Mouse (Mus musculus) kidney, embryonic 16.5 days (tissue): Measurements from ENCODE around the gene Zbtb42. TPM values are rescaled to one million over a fixed set of nuclear protein-coding genes. Genes with fewer than 3 reads are reported as not detected.

ENCODE experiments used
- ATAC-seq: fragments of 200-750 bp; cut with Nextera tagmentation; 2 replicates; pipeline ENCODE4 v1.8.0; 2017; ENCODE audit warnings: moderate TSS enrichment; ENCODE audit not compliant: low FRiP score, low TSS enrichment
- H3K27ac ChIP-seq: fragments of 300-500 bp; sonication (generic); 2 replicates; pipeline ENCODE4 v1.5.1; 2014; ENCODE audit warnings: low read length
- H3K27me3 ChIP-seq: fragments of 300-500 bp; sonication (generic); 2 replicates; pipeline ENCODE4 v1.6.1; 2014; ENCODE audit warnings: low read length, control low read depth, mixed read lengths; ENCODE audit not compliant: insufficient read depth
- H3K36me3 ChIP-seq: fragments of 300-500 bp; sonication (generic); 2 replicates; pipeline ENCODE4 v1.6.1; 2014; ENCODE audit warnings: low read length, control low read depth, mixed read lengths; ENCODE audit not compliant: insufficient read depth
- H3K4me1 ChIP-seq: fragments of 300-500 bp; sonication (generic); 2 replicates; pipeline ENCODE4 v1.6.1; 2014; ENCODE audit warnings: low read length, control low read depth, mixed read lengths; ENCODE audit not compliant: insufficient read depth
- H3K4me2 ChIP-seq: fragments of 300-500 bp; sonication (generic); replicated peaks from 2 replicates; pipeline ENCODE4 v1.6.1; 2014; ENCODE audit warnings: low read depth, low read length
- H3K4me3 ChIP-seq: fragments of 300-500 bp; sonication (generic); 2 replicates; pipeline ENCODE4 v1.5.1; 2014; ENCODE audit warnings: mild to moderate bottlenecking, low read length
- H3K9ac ChIP-seq: fragments of 300-500 bp; sonication (generic); replicated peaks from 2 replicates; pipeline ENCODE4 v1.6.1; 2014; ENCODE audit warnings: low read length
- H3K9me3 ChIP-seq: fragments of 300-500 bp; sonication (generic); 2 replicates; pipeline ENCODE4 v1.6.1; 2016; ENCODE audit warnings: low read length, control low read depth
- WGBS: fragments of 180-500 bp; shearing (Covaris S2); extraction: QIAGEN DNeasy Blood & Tissue Kit; methylation state at CpG from one replicate; pipeline ENCODE4 v1.1.7; 2014; 5-methylcytosine and 5-hydroxymethylcytosine counted together
- polyA plus RNA-seq: library from polyadenylated mRNA; unstranded; fragments of >200 nt; fragmentation: Nextera tagmentation; extraction: Ambion mirVana; gene quantifications from 2 replicates; pipeline ENCODE4 v1.2.1, GENCODE M21; 2015

Gene Zbtb42
- polyA plus RNA-seq, 1 experiment from 2014 or later = 6.4 TPM

DNA sequence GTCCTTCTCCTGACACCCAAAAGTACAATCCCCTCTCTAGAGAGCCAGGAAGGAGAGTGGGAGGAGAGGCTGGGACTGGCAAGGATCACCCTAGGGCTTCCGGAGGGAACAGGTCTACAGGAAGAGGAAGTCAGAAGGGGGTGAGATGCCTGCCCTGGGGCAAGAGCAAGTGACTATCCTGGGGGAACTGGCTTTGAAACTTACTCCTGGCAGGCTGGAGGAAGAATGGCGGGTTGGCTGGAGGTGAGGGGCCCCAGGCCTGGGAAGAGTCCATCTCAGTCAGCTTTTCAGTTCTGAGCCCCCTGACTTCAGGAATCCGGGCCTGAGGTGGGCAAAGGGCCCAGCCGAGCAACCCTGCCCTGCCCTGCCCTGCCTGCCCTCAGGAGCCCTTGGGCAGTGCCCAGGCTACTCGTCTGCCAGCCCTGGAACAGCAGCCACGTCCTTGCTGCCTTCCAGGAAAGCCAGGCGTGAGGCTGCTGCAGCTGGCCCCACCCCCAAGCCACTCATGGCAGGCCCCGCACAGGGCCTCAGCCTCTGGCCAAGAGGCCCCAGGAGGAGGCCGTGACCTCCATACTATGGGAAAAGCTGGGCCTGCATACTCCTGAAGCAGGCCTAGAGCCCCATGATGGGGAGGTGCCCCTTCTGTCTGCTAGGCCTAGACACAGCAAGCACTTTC, 7.8 kb upstream of the Zbtb42 start:
- H3K27ac ChIP-seq = peak overlapping the region; percentile 29; the same call in 1 of the 2 replicates
- H3K27me3 ChIP-seq = no peaks in the 10 kb centered on the region
- 0 out of 2 replicates have a peak, but pooled peaks have one; percentile 10 for ATAC-seq
- 39% methylated on average over 9 of the region's 9 CpGs for WGBS
- H3K4me1 ChIP-seq = peaks cover 82% of the 10 kb centered on the region
- H3K9ac ChIP-seq = peak overlapping the region; percentile 49
- peak overlapping the region; percentile 72 for H3K4me2 ChIP-seq
- H3K9me3 ChIP-seq = no peaks in the 10 kb centered on the region
- peaks cover 36% of the 10 kb centered on the region for H3K36me3 ChIP-seq
- no peak overlapping the region; the same call in 1 of the 2 replicates for H3K4me3 ChIP-seq

DNA sequence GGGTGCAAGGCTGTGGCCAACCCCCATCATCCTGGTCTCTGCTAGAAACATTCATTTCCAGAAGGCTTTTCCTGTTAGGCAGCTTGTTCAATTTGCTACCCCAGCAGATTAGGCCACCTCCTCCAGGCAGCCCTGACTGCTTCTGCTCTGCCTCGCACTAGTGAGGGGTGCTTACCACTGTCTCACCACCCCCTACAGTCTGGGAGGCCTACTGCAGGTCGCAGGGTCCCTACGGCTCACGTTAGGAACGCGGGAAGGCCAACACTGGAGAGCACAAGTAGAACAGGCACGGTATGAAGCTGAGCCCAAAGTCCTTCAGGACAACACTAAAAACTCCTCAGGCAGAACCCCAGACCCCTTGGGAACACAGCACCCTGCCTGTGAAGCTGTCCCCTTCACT, 6.7 kb upstream of the Zbtb42 start:
- Histone ChIP-seq H3K4me2 (peak overlapping the region; percentile 72), H3K4me1 (peaks cover 72% of the 10 kb centered on the region), H3K9ac (peak overlapping the region; percentile 100), H3K4me3 (peak overlapping the region; percentile 99), H3K36me3 (peaks cover 36% of the 10 kb centered on the region), H3K9me3 (no peaks in the 10 kb centered on the region), H3K27ac (peak overlapping the region; percentile 50; the same call in 1 of the 2 replicates), H3K27me3 (no peaks in the 10 kb centered on the region)
- no peak for ATAC-seq
- 73% methylated on average over 7 of the region's 7 CpGs for WGBS

DNA sequence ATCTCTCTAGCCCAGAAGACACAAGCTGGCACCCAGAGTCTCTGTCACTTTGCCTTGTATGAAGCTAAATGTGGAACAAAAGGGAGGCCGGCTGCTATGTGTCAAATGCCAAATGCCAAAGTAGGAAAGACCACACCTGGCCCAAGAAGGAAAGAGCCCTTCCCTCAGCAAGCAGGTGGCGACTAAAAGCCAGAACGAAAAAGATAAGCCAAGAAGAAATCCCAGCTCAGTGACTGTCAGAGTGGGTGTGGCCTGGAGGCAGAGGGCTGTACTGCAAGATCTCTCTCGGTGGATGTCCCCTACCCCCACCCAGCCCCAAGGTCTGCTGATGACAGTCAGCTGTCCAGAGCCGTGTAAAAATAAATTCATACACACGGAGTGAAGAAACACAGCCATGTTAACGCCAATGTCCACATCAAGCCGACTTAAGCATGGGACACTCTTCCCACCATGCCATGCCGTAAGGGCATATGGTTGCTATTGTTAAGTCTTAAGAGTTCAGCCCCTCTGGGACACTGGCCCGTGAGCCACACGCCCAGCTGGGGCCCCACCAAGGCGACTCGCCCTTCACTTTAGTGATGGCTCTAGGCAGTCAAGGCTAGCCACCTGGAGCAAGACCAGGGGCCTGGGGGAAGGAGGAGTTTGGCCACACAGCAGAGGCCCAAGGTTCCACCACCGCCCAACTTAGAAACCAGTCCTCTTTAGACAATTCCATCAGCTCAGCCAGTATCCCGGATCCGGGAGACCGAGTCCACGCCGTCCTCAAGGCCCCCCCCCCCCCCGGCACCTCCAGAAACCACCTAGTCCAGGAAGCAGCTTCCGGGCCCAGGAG, 5.7 kb upstream of the Zbtb42 start:
- no peak for ATAC-seq
- peaks cover 29% of the 10 kb centered on the region for H3K36me3 ChIP-seq
- H3K9ac ChIP-seq = peak overlapping the region; percentile 100
- 0 out of 2 replicates have a peak, but pooled peaks cover 4% of the 10 kb centered on the region for H3K27me3 ChIP-seq
- peak overlapping the region; percentile 97 for H3K27ac ChIP-seq
- no peaks in the 10 kb centered on the region for H3K9me3 ChIP-seq
- peak overlapping the region; percentile 72 for H3K4me2 ChIP-seq
- 3% methylated on average over 21 of the region's 21 CpGs for WGBS
- peaks cover 76% of the 10 kb centered on the region for H3K4me1 ChIP-seq
- H3K4me3 ChIP-seq = peak overlapping the region; percentile 99

GRCm38 (mm10) chr12:112673576-112674091, 5.0 kb upstream of the Zbtb42 start:
- peak overlapping the region; percentile 72 for H3K4me2 ChIP-seq
- H3K9me3 ChIP-seq = no peaks in the 10 kb centered on the region
- 0 out of 2 replicates have a peak, but pooled peaks cover 4% of the 10 kb centered on the region for H3K27me3 ChIP-seq
- WGBS = 0% methylated on average over 32 of the region's 68 CpGs
- peak overlapping the region; percentile 99 for H3K4me3 ChIP-seq
- peaks cover 23% of the 10 kb centered on the region for H3K36me3 ChIP-seq
- peaks cover 75% of the 10 kb centered on the region for H3K4me1 ChIP-seq
- peak overlapping the region; percentile 100 for H3K9ac ChIP-seq
- H3K27ac ChIP-seq = peak overlapping the region; percentile 97
- peak; percentile 0; the same call in 1 of the 2 replicates for ATAC-seq

DNA sequence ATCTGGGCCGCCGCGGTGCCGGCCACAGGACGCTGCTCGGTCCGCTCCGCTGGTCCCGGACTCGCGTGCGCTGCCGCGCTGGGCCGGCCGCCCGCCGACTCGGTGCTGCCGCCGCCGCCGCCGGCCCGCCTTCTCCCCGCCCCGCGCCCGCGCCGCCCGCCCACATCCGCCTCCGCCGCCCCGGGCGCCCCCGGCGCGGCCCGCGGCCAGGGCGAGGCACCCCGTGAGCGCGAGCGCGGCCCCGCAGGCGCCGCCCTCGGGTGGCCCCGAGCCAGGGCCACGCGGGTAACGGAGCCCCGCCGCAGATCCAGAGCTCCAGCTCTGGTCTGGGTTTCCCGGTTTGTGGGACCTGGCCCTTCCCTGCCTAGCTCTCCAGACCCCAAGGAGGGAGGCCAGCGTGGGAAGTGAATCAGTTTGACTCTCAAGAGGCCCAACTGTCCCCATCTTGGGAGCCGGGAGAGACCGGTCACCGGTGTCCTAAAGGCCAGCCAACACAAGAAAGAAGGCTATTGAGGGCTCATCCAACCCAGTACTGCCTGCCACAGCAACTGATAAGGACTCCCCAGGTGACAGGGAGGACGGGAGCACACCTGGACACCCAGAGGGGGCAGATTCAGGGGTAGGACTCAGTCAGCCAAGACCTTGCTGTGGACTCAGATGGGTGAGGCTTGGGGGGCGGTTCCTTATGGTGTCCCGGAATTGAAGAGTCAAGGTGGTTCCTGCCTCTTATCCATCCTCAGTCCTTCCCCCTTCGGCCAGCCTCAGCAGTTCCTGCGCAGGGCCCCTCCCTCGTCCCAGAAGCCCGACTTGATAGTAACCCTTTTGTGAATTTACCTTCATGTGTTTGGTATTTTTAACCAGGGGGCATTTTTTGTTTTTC, 4.3 kb upstream of the Zbtb42 start, which contains the start of gene Akt1:
Gene Akt1 (minus strand): TSS at position 753 of the 880 bp plus-strand sequence.
- ATAC-seq = peak; percentile 37
- Histone ChIP-seq H3K9me3 (no peaks in the 10 kb centered on the region), H3K27me3 (peaks cover 4% of the 10 kb centered on the region; the same call in 1 of the 2 replicates), H3K4me2 (peak within 1 kb of the TSS; percentile 72), H3K4me1 (peaks cover 71% of the 10 kb centered on the region), H3K9ac (peak within 1 kb of the TSS; percentile 100), H3K36me3 (peaks cover 18% of the 10 kb centered on the region), H3K27ac (peak within 1 kb of the TSS; percentile 97), H3K4me3 (peak within 1 kb of the TSS; percentile 99)
- WGBS = under 1% methylated on average over 46 of the region's 70 CpGs

- ATAC-seq = peak; percentile 40
- peak overlapping the region; percentile 100 for H3K9ac ChIP-seq
- peaks cover 67% of the 10 kb centered on the region for H3K4me1 ChIP-seq
Measured at GRCm38 (mm10) chr12:112675245-112676035, 3.2 kb upstream of the Zbtb42 start.

DNA sequence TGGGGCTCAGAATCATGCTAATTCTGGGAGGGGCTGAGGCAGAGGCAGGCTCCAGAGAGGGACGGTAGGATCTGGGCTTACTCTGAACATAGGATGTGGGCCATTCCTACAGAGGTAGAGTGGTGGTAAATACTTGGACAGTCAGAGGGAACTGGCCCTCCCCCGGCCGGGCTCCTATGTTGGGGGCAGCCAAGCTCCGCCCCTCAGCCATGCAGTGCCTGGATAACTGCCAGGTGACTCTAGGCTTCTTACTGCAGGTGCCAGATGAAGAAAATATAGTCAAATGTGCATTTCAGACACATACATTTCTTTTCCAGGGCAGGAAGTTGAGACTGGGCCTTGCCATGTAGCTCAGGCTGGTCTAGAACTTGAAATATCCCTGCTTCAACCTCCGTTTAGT, 1.6 kb upstream of the Zbtb42 start:
- Histone ChIP-seq H3K9ac (no peak overlapping the region), H3K4me3 (no peak overlapping the region), H3K4me2 (no peak overlapping the region), H3K27me3 (peaks cover 23% of the 10 kb centered on the region), H3K9me3 (no peaks in the 10 kb centered on the region), H3K27ac (no peak overlapping the region), H3K36me3 (no peaks in the 10 kb centered on the region; the same call in 1 of the 2 replicates), H3K4me1 (peaks cover 51% of the 10 kb centered on the region)
- WGBS = 47% methylated on average over 5 of the region's 5 CpGs
- ATAC-seq = no peak

More at GRCm38 (mm10) chr12:112675245-112676035, 3.2 kb upstream of the Zbtb42 start:
- Histone ChIP-seq H3K27ac (peak overlapping the region; percentile 97), H3K4me2 (peak overlapping the region; percentile 72), H3K27me3 (peaks cover 14% of the 10 kb centered on the region), H3K4me3 (peak overlapping the region; percentile 99), H3K36me3 (peaks cover 7% of the 10 kb centered on the region), H3K9me3 (no peaks in the 10 kb centered on the region)
- WGBS = 20% methylated on average over 18 of the region's 18 CpGs

- Histone ChIP-seq H3K27me3 (peaks cover 23% of the 10 kb centered on the region), H3K9ac (peak overlapping the region; percentile 70), H3K36me3 (no peaks in the 10 kb centered on the region; the same call in 1 of the 2 replicates), H3K4me2 (peak overlapping the region; percentile 100), H3K27ac (peak overlapping the region; percentile 77; the same call in 1 of the 2 replicates), H3K4me1 (peaks cover 41% of the 10 kb centered on the region), H3K9me3 (no peaks in the 10 kb centered on the region), H3K4me3 (peak overlapping the region; percentile 68)
- WGBS = 15% methylated on average over 19 of the region's 19 CpGs
- ATAC-seq = no peak
Measured at GRCm38 (mm10) chr12:112677943-112678554, 579 bp upstream of the Zbtb42 start.
